Mouse (Mus musculus) limb, embryonic 12.5 days (tissue): ENCODE data around the gene Gm20388. TPM values are rescaled to one million over a fixed set of nuclear protein-coding genes. Genes with fewer than 3 reads are reported as not detected.

Source experiments
- ATAC-seq: fragments of 200-750 bp; cut with Nextera tagmentation; 2 replicates; pipeline ENCODE4 v1.8.0; 2017; ENCODE audit warnings: low read depth, moderate TSS enrichment; ENCODE audit not compliant: insufficient number of reproducible peaks, insufficient read depth, low FRiP score, low TSS enrichment
- H3K27ac ChIP-seq: fragments of 300-500 bp; sonication (generic); 2 replicates; pipeline ENCODE4 v1.5.1; 2016; ENCODE audit warnings: mild to moderate bottlenecking, moderate library complexity
- H3K27me3 ChIP-seq: fragments of 300-500 bp; sonication (generic); 2 replicates; pipeline ENCODE4 v1.6.1; 2016; ENCODE audit warnings: mild to moderate bottlenecking, moderate library complexity
- H3K36me3 ChIP-seq: fragments of 300-500 bp; sonication (generic); 2 replicates; pipeline ENCODE4 v1.6.1; 2016; ENCODE audit warnings: mild to moderate bottlenecking, moderate library complexity
- H3K4me1 ChIP-seq: fragments of 300-500 bp; sonication (generic); replicated peaks from 2 replicates; pipeline ENCODE4 v1.6.1; 2016
- H3K4me2 ChIP-seq: fragments of 300-500 bp; sonication (generic); 2 replicates; pipeline ENCODE4 v1.6.1; 2016; ENCODE audit warnings: mild to moderate bottlenecking, moderate library complexity
- H3K4me3 ChIP-seq: fragments of 300-500 bp; sonication (generic); replicated peaks from 2 replicates; pipeline ENCODE4 v1.5.1; 2016; ENCODE audit warnings: mild to moderate bottlenecking
- H3K9ac ChIP-seq: fragments of 300-500 bp; sonication (generic); replicated peaks from 2 replicates; pipeline ENCODE4 v1.6.1; 2016; ENCODE audit warnings: mild to moderate bottlenecking, moderate library complexity
- H3K9me3 ChIP-seq: fragments of 300-500 bp; sonication (generic); 2 replicates; pipeline ENCODE4 v1.6.1; 2016; ENCODE audit warnings: mild to moderate bottlenecking, moderate library complexity
- WGBS: fragments of 180-500 bp; shearing (Covaris S2); methylation state at CpG from one replicate; pipeline ENCODE4 v1.1.7; 2016; 5-methylcytosine and 5-hydroxymethylcytosine counted together
- polyA plus RNA-seq: library from polyadenylated mRNA; unstranded; fragments of >200 nt; fragmentation: Nextera tagmentation; extraction: Ambion mirVana; gene quantifications from 2 replicates; pipeline ENCODE4 v1.2.1, GENCODE M21; 2016

The Gm20388 gene
- polyA plus RNA-seq, 1 experiment from 2014 or later, result not detected

- no peak overlapping the region for H3K4me3 ChIP-seq
- no peak overlapping the region for H3K27ac ChIP-seq
- ATAC-seq, result no peak
- no peak overlapping the region for H3K9ac ChIP-seq
- H3K36me3 ChIP-seq, result peaks cover 50% of the 10 kb centered on the region
- no peak overlapping the region for H3K4me2 ChIP-seq
- H3K27me3 ChIP-seq, result no peaks in the 10 kb centered on the region
- 94% methylated on average over 6 of the region's 6 CpGs for WGBS
- H3K4me1 ChIP-seq, result no peaks in the 10 kb centered on the region
- H3K9me3 ChIP-seq, result no peaks in the 10 kb centered on the region
These were observed 1910.2 kb downstream of the Gm20388 start for GRCm38 (mm10) chr8:121820840-121821239.

GRCm38 (mm10) chr8:121821320-121821719, 1910.7 kb downstream of the Gm20388 start:
- Histone ChIP-seq H3K4me3 (no peak overlapping the region), H3K27ac (no peak overlapping the region), H3K36me3 (peaks cover 46% of the 10 kb centered on the region), H3K9me3 (no peaks in the 10 kb centered on the region), H3K9ac (no peak overlapping the region), H3K27me3 (no peaks in the 10 kb centered on the region), H3K4me2 (no peak overlapping the region), H3K4me1 (no peaks in the 10 kb centered on the region)
- ATAC-seq, result no peak
- 90% methylated on average over 11 of the region's 11 CpGs for WGBS

GRCm38 (mm10) chr8:121821770-121822169, 1911.1 kb downstream of the Gm20388 start:
- no peak overlapping the region for H3K9ac ChIP-seq
- no peaks in the 10 kb centered on the region for H3K27me3 ChIP-seq
- no peak for ATAC-seq
- H3K4me1 ChIP-seq, result no peaks in the 10 kb centered on the region
- no peak overlapping the region for H3K4me2 ChIP-seq
- 94% methylated on average over 9 of the region's 9 CpGs for WGBS
- no peak overlapping the region for H3K4me3 ChIP-seq
- H3K36me3 ChIP-seq, result peaks cover 42% of the 10 kb centered on the region
- H3K27ac ChIP-seq, result no peak overlapping the region
- H3K9me3 ChIP-seq, result no peaks in the 10 kb centered on the region

- Histone ChIP-seq H3K9ac (no peak overlapping the region), H3K27ac (no peak overlapping the region), H3K9me3 (no peaks in the 10 kb centered on the region), H3K4me3 (0 out of 2 replicates have a peak overlapping the region, but pooled peaks have one; percentile 86), H3K4me2 (no peak overlapping the region), H3K36me3 (no peaks in the 10 kb centered on the region), H3K27me3 (peaks cover 5% of the 10 kb centered on the region), H3K4me1 (peaks cover 12% of the 10 kb centered on the region)
- WGBS, result 89% methylated on average over 5 of the region's 5 CpGs
- ATAC-seq, result no peak
These were observed 1917.1 kb downstream of the Gm20388 start for GRCm38 (mm10) chr8:121827726-121828125.

GRCm38 (mm10) chr8:121828376-121829023, 1917.9 kb downstream of the Gm20388 start:
- WGBS, result 31% methylated on average over 10 of the region's 10 CpGs

GRCm38 (mm10) chr8:121829048-121829776, 1918.6 kb downstream of the Gm20388 start, which contains the start of gene Klhdc4:
Klhdc4 (minus strand) TSS chr8:121829569.
- Histone ChIP-seq H3K4me1 (peaks cover 12% of the 10 kb centered on the region), H3K9ac (peak within 1 kb of the TSS; percentile 84), H3K4me3 (peak within 1 kb of the TSS; percentile 86), H3K9me3 (no peaks in the 10 kb centered on the region), H3K27me3 (peaks cover 5% of the 10 kb centered on the region), H3K4me2 (peak within 1 kb of the TSS; percentile 92), H3K27ac (0 out of 2 replicates have a peak within 1 kb of the TSS, but pooled peaks have one; percentile 12), H3K36me3 (no peaks in the 10 kb centered on the region)
- under 1% methylated on average over 68 of the region's 68 CpGs for WGBS
- ATAC-seq, result peak; percentile 88

More at GRCm38 (mm10) chr8:121828376-121829023, 1917.9 kb downstream of the Gm20388 start:
- ATAC-seq, result no peak
- Histone ChIP-seq H3K36me3 (no peaks in the 10 kb centered on the region), H3K9ac (peak overlapping the region; percentile 84), H3K27me3 (peaks cover 5% of the 10 kb centered on the region), H3K9me3 (no peaks in the 10 kb centered on the region), H3K4me2 (peak overlapping the region; percentile 92), H3K27ac (no peak overlapping the region), H3K4me3 (peak overlapping the region; percentile 86), H3K4me1 (peaks cover 12% of the 10 kb centered on the region)

- peak; percentile 47; the same call in 1 of the 2 replicates for ATAC-seq
- H3K27ac ChIP-seq, result no peak overlapping the region
These were observed 1919.2 kb downstream of the Gm20388 start for GRCm38 (mm10) chr8:121829777-121830362.

GRCm38 (mm10) chr8:121832061-121832460, 1921.4 kb downstream of the Gm20388 start:
- WGBS, result 77% methylated on average over 2 of the region's 2 CpGs
- no peak overlapping the region for H3K27ac ChIP-seq
- H3K9ac ChIP-seq, result no peak overlapping the region
- H3K4me3 ChIP-seq, result no peak overlapping the region
- no peaks in the 10 kb centered on the region for H3K36me3 ChIP-seq
- no peak for ATAC-seq
- H3K4me1 ChIP-seq, result peaks cover 12% of the 10 kb centered on the region
- H3K4me2 ChIP-seq, result no peak overlapping the region
- no peaks in the 10 kb centered on the region for H3K9me3 ChIP-seq
- H3K27me3 ChIP-seq, result peaks cover 5% of the 10 kb centered on the region

More at GRCm38 (mm10) chr8:121829777-121830362, 1919.2 kb downstream of the Gm20388 start:
- H3K27me3 ChIP-seq, result peaks cover 5% of the 10 kb centered on the region
- H3K9ac ChIP-seq, result peak overlapping the region; percentile 84; the same call in 1 of the 2 replicates
- H3K9me3 ChIP-seq, result no peaks in the 10 kb centered on the region
- peak overlapping the region; percentile 86 for H3K4me3 ChIP-seq
- H3K4me2 ChIP-seq, result peak overlapping the region; percentile 92
- H3K36me3 ChIP-seq, result no peaks in the 10 kb centered on the region
- 21% methylated on average over 18 of the region's 18 CpGs for WGBS
- peaks cover 12% of the 10 kb centered on the region for H3K4me1 ChIP-seq

GRCm38 (mm10) chr8:121832503-121832902, 1921.9 kb downstream of the Gm20388 start:
- H3K9ac ChIP-seq, result no peak overlapping the region
- no peak overlapping the region for H3K27ac ChIP-seq
- H3K4me2 ChIP-seq, result no peak overlapping the region
- ATAC-seq, result no peak
- WGBS, result 18% methylated on average over 6 of the region's 6 CpGs
- H3K36me3 ChIP-seq, result no peaks in the 10 kb centered on the region
- no peaks in the 10 kb centered on the region for H3K9me3 ChIP-seq
- no peak overlapping the region for H3K4me3 ChIP-seq
- peaks cover 12% of the 10 kb centered on the region for H3K4me1 ChIP-seq
- peaks cover 5% of the 10 kb centered on the region for H3K27me3 ChIP-seq

GRCm38 (mm10) chr8:121841242-121841641, 1930.6 kb downstream of the Gm20388 start:
- Histone ChIP-seq H3K9ac (no peak overlapping the region), H3K36me3 (no peaks in the 10 kb centered on the region), H3K9me3 (no peaks in the 10 kb centered on the region), H3K4me3 (no peak overlapping the region), H3K4me2 (no peak overlapping the region), H3K27ac (no peak overlapping the region), H3K4me1 (no peaks in the 10 kb centered on the region), H3K27me3 (no peaks in the 10 kb centered on the region)
- WGBS, result 52% methylated on average over 8 of the region's 8 CpGs
- no peak for ATAC-seq
